Mouse (Mus musculus) liver, embryonic 12.5 days (tissue): ENCODE measurements around the gene Krtap4-9. TPM values are rescaled to one million over a fixed set of nuclear protein-coding genes. Genes with fewer than 3 reads are reported as not detected.
"Not testable (repeated sequence)": the region's sequence is repeated elsewhere in the genome, so short reads cannot be mapped to it uniquely, and the experiment has no call there.

Experiments
- ATAC-seq: fragments of 200-750 bp; cut with Nextera tagmentation; 2 replicates; pipeline ENCODE4 v1.8.0; 2017; ENCODE audit warnings: moderate number of reproducible peaks, mild to moderate bottlenecking, moderate library complexity
- H3K27ac ChIP-seq: fragments of 300-500 bp; sonication (generic); 2 replicates; pipeline ENCODE4 v1.5.1; 2016; ENCODE audit warnings: mild to moderate bottlenecking
- H3K27me3 ChIP-seq: fragments of 300-500 bp; sonication (generic); replicated peaks from 2 replicates; pipeline ENCODE4 v1.6.1; 2016; ENCODE audit warnings: mild to moderate bottlenecking, moderate library complexity
- H3K36me3 ChIP-seq: fragments of 300-500 bp; sonication (generic); 2 replicates; pipeline ENCODE4 v1.6.1; 2016; ENCODE audit warnings: mild to moderate bottlenecking, moderate library complexity
- H3K4me1 ChIP-seq: fragments of 300-500 bp; sonication (generic); 2 replicates; pipeline ENCODE4 v1.6.1; 2016
- H3K4me2 ChIP-seq: fragments of 300-500 bp; sonication (generic); 2 replicates; pipeline ENCODE4 v1.6.1; 2016; ENCODE audit warnings: mild to moderate bottlenecking, moderate library complexity
- H3K4me3 ChIP-seq: fragments of 300-500 bp; sonication (generic); 2 replicates; pipeline ENCODE4 v1.5.1; 2016; ENCODE audit warnings: mild to moderate bottlenecking, moderate library complexity
- H3K9ac ChIP-seq: fragments of 300-500 bp; sonication (generic); 2 replicates; pipeline ENCODE4 v1.6.1; 2016; ENCODE audit warnings: mild to moderate bottlenecking, moderate library complexity
- H3K9me3 ChIP-seq: fragments of 300-500 bp; sonication (generic); replicated peaks from 2 replicates; pipeline ENCODE4 v1.6.1; 2016; ENCODE audit warnings: mild to moderate bottlenecking, moderate library complexity
- WGBS: fragments of 180-500 bp; shearing (Covaris S2); methylation state at CpG from one replicate; pipeline ENCODE4 v1.1.7; 2016; ENCODE audit not compliant: insufficient replicate concordance; 5-methylcytosine and 5-hydroxymethylcytosine counted together
- polyA plus RNA-seq: library from polyadenylated mRNA; unstranded; fragments of >200 nt; fragmentation: Nextera tagmentation; extraction: Ambion mirVana; gene quantifications from 2 replicates; pipeline ENCODE4 v1.2.1, GENCODE M21; 2016

Gene Krtap4-9
- polyA plus RNA-seq: not detected in 2 replicates

- ATAC-seq, H3K27ac ChIP-seq, H3K4me3 ChIP-seq, H3K27me3 ChIP-seq, H3K36me3 ChIP-seq, H3K4me1 ChIP-seq, H3K9me3 ChIP-seq, H3K4me2 ChIP-seq, H3K9ac ChIP-seq: not testable (repeated sequence)
Observed at GRCm38 (mm10) chr11:99784900-99785299, at the start of gene Krtap4-9. Gene Krtap4-9 (plus strand): TSS chr11:99785200.

GRCm38 (mm10) chr11:99743985-99744384, 41.0 kb upstream of the Krtap4-9 start:
- no peak for ATAC-seq
- no peak overlapping the region for H3K27ac ChIP-seq
- H3K9ac ChIP-seq: no peak overlapping the region
- H3K4me3 ChIP-seq: no peak overlapping the region
- H3K27me3 ChIP-seq: no peaks in the 10 kb centered on the region
- 69% methylated on average over 3 of the region's 3 CpGs for WGBS
- H3K9me3 ChIP-seq: no peaks in the 10 kb centered on the region
- H3K36me3 ChIP-seq: no peaks in the 10 kb centered on the region
- H3K4me2 ChIP-seq: no peak overlapping the region
- no peaks in the 10 kb centered on the region for H3K4me1 ChIP-seq

GRCm38 (mm10) chr11:99758877-99759276, 26.1 kb upstream of the Krtap4-9 start:
- Histone ChIP-seq H3K27me3 (no peaks in the 10 kb centered on the region), H3K27ac (no peak overlapping the region), H3K9ac (no peak overlapping the region), H3K4me3 (no peak overlapping the region), H3K4me1 (no peaks in the 10 kb centered on the region), H3K9me3 (no peaks in the 10 kb centered on the region), H3K4me2 (no peak overlapping the region), H3K36me3 (no peaks in the 10 kb centered on the region)
- 48% methylated on average over 1 of the region's 1 CpGs for WGBS
- no peak for ATAC-seq

GRCm38 (mm10) chr11:99768410-99768809, 16.6 kb upstream of the Krtap4-9 start:
- H3K4me1 ChIP-seq: no peaks in the 10 kb centered on the region
- H3K9me3 ChIP-seq: no peaks in the 10 kb centered on the region
- no peak overlapping the region for H3K4me2 ChIP-seq
- H3K27ac ChIP-seq: no peak overlapping the region
- H3K36me3 ChIP-seq: no peaks in the 10 kb centered on the region
- H3K27me3 ChIP-seq: no peaks in the 10 kb centered on the region
- ATAC-seq: no peak
- H3K9ac ChIP-seq: no peak overlapping the region
- H3K4me3 ChIP-seq: no peak overlapping the region
- WGBS: 43% methylated on average over 2 of the region's 2 CpGs

- not testable (repeated sequence) for H3K4me2 ChIP-seq, H3K27ac ChIP-seq, H3K4me1 ChIP-seq, H3K9me3 ChIP-seq, H3K4me3 ChIP-seq, ATAC-seq, H3K27me3 ChIP-seq, H3K9ac ChIP-seq, H3K36me3 ChIP-seq
Observed at GRCm38 (mm10) chr11:99772813-99773212, 12.2 kb upstream of the Krtap4-9 start, which contains the start of gene Gm11595. Gene Gm11595 (minus strand): TSS chr11:99772913.

- H3K4me1 ChIP-seq: no peaks in the 10 kb centered on the region
- H3K36me3 ChIP-seq: no peaks in the 10 kb centered on the region
- WGBS: 69% methylated on average over 7 of the region's 7 CpGs
- H3K4me2 ChIP-seq: no peak overlapping the region
- ATAC-seq: no peak
- no peak overlapping the region for H3K27ac ChIP-seq
- H3K4me3 ChIP-seq: no peak overlapping the region
- no peaks in the 10 kb centered on the region for H3K9me3 ChIP-seq
- H3K27me3 ChIP-seq: no peaks in the 10 kb centered on the region
- no peak overlapping the region for H3K9ac ChIP-seq
Observed at GRCm38 (mm10) chr11:99778401-99778800, 6.6 kb upstream of the Krtap4-9 start.

- H3K9me3 ChIP-seq: no peaks in the 10 kb centered on the region
- no peak for ATAC-seq
- WGBS: 72% methylated on average over 2 of the region's 2 CpGs
- no peak within 1 kb of the TSS for H3K27ac ChIP-seq
- no peaks in the 10 kb centered on the region for H3K36me3 ChIP-seq
- H3K4me2 ChIP-seq: no peak within 1 kb of the TSS
- no peaks in the 10 kb centered on the region for H3K4me1 ChIP-seq
- no peaks in the 10 kb centered on the region for H3K27me3 ChIP-seq
- H3K4me3 ChIP-seq: no peak within 1 kb of the TSS
- no peak within 1 kb of the TSS for H3K9ac ChIP-seq
Observed at GRCm38 (mm10) chr11:99780604-99781003, 4.4 kb upstream of the Krtap4-9 start, which contains the start of gene Krtap4-8. Gene Krtap4-8 (minus strand): TSS chr11:99780704.

GRCm38 (mm10) chr11:99793367-99793766, 8.4 kb downstream of the Krtap4-9 start, which contains the start of gene Gm11596:
Gene Gm11596 (minus strand): TSS chr11:99793467.
- no peaks in the 10 kb centered on the region for H3K4me1 ChIP-seq
- H3K4me2 ChIP-seq: no peak within 1 kb of the TSS
- no peak for ATAC-seq
- 58% methylated on average over 2 of the region's 2 CpGs for WGBS
- no peak within 1 kb of the TSS for H3K4me3 ChIP-seq
- H3K27ac ChIP-seq: no peak within 1 kb of the TSS
- H3K36me3 ChIP-seq: no peaks in the 10 kb centered on the region
- no peaks in the 10 kb centered on the region for H3K27me3 ChIP-seq
- H3K9me3 ChIP-seq: no peaks in the 10 kb centered on the region
- no peak within 1 kb of the TSS for H3K9ac ChIP-seq

GRCm38 (mm10) chr11:99798832-99799231, 13.8 kb downstream of the Krtap4-9 start, which contains the start of gene Gm11569:
Gene Gm11569 (minus strand): TSS chr11:99798932.
- no CpG with 5 or more reads among the region's 1 CpGs for WGBS
- not testable (repeated sequence) for H3K27me3 ChIP-seq, H3K4me2 ChIP-seq, H3K27ac ChIP-seq, ATAC-seq, H3K4me1 ChIP-seq, H3K36me3 ChIP-seq, H3K4me3 ChIP-seq, H3K9me3 ChIP-seq, H3K9ac ChIP-seq

- H3K36me3 ChIP-seq, H3K9me3 ChIP-seq, ATAC-seq, H3K4me2 ChIP-seq, H3K4me1 ChIP-seq, H3K27me3 ChIP-seq, H3K9ac ChIP-seq, H3K27ac ChIP-seq, H3K4me3 ChIP-seq: not testable (repeated sequence)
- WGBS: no CpG with 5 or more reads among the region's 1 CpGs
Observed at GRCm38 (mm10) chr11:99804346-99804745, 19.3 kb downstream of the Krtap4-9 start, which contains the start of gene Gm11554. Gene Gm11554 (minus strand): TSS chr11:99804446.

GRCm38 (mm10) chr11:99809792-99810191, 24.8 kb downstream of the Krtap4-9 start, which contains the start of gene Krtap4-13:
Gene Krtap4-13 (minus strand): TSS chr11:99809892.
- not testable (repeated sequence) for H3K27ac ChIP-seq, H3K4me2 ChIP-seq, H3K9ac ChIP-seq, H3K9me3 ChIP-seq, ATAC-seq, H3K36me3 ChIP-seq, H3K27me3 ChIP-seq, H3K4me3 ChIP-seq, H3K4me1 ChIP-seq

GRCm38 (mm10) chr11:99815566-99815965, 30.6 kb downstream of the Krtap4-9 start, which contains the start of gene Gm11564:
Gene Gm11564 (minus strand): TSS chr11:99815666.
- H3K4me2 ChIP-seq, H3K9ac ChIP-seq, H3K9me3 ChIP-seq, H3K27me3 ChIP-seq, H3K27ac ChIP-seq, ATAC-seq, H3K36me3 ChIP-seq, H3K4me1 ChIP-seq, H3K4me3 ChIP-seq: not testable (repeated sequence)
- 59% methylated on average over 2 of the region's 2 CpGs for WGBS
